Mouse (Mus musculus): ENCODE measurements around the gene Rdh7.
"Not testable (repeated sequence)": the region's sequence is repeated elsewhere in the genome, so short reads cannot be mapped to it uniquely, and the experiment has no call there.

Rdh7 gene

DNA sequence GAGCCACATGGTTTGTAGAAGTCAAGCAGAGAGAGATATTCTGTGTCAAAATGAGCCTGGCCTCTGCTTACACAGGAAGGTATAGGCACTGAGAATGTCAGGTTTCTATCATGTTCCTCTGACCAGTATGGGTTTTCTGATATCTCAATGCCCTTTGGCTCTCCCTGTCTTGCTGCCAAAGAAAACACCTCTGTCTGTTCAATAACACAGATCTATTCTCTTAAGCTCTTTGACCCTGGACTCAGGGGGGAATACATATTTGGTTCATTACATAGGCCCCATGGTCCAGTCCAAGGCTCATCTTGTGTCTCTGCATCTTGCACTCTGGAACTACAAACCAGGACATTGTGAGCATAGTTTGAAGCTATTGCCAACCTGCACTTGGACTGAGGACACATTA, at the start of gene Rdh7:
Gene Rdh7, minus strand, starts transcription at position 213 of the 400 bp plus-strand sequence.
- DNase-seq: no peak

DNA sequence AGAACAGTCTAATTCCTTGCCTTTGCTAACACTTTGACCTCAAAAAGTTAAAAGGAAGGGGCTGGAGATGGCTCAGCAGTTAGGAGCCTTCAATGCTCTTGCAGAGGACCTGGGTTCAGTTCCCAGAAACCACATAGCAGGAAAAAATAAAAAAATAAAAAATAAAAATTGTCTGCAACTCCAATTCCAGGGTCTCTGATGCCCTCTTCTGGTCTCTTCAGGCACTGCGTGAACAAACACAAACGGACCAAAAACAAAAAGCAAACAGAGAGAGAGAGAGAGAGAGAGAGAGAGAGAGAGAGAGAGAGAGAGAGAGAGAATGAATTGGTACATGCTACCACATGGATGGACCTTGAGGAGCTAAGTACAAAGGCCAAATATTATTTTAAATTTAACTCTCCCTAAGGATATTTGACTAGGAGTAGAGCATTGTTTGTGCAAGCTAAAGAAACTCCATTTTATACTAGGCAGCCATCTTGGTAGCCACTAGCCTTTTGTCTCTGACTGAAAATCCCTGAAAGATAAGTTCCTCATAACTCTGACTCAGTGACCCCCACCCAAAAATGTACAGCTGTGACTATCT, 48.9 kb upstream of the Rdh7 start:
- peak; percentile 53 for DNase-seq

DNA sequence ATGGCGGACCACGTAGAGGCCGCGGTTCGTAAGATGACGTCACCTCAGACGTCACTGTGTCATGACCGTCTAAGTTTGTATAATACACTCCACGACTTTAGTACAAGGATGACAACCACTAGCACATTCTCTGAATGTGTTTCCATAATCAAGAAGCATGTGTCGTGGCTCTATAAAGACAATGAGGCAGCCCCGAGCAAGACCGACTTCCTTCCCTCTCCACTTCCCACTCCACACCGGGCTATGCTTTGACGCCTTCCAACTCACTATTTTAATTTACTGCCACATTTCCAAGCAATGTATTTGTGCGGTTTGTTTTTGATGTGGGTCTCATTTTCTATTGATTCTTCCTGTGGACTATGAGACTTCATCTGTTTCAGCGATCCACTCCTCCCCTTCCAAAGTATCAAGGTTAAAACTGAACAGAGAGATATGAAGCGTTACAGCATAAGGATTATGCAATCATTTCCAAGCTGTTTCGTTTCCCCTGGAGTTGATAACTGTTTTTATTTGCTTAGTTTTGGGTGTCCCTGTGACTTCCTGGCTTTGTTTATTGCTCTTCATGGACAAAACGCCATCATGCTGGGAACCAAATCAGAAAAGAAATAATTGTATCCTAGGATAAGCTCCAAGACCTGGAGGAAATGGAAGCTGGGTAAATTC, 48.3 kb upstream of the Rdh7 start:
- DNase-seq: no peak

DNA sequence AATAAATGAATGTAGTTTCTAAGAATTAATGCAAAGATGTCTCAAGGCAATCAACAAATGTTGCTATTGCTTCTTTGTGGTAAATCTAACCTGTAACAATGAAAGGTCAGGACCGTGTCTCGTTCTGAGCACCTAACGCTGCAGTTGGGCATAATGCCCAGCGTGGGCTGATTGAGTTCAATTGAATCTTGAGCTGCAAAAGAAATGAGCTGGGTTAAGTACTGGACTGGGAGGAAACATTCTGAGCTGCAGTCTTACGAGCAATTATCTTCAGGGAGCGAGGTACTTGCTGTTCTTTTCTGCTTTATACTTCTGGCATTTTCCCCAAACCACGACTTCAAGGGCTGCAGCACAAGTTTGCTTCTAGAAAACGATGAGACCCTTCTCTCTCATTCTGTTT, 47.7 kb upstream of the Rdh7 start:
- DNase-seq: no peak

DNA sequence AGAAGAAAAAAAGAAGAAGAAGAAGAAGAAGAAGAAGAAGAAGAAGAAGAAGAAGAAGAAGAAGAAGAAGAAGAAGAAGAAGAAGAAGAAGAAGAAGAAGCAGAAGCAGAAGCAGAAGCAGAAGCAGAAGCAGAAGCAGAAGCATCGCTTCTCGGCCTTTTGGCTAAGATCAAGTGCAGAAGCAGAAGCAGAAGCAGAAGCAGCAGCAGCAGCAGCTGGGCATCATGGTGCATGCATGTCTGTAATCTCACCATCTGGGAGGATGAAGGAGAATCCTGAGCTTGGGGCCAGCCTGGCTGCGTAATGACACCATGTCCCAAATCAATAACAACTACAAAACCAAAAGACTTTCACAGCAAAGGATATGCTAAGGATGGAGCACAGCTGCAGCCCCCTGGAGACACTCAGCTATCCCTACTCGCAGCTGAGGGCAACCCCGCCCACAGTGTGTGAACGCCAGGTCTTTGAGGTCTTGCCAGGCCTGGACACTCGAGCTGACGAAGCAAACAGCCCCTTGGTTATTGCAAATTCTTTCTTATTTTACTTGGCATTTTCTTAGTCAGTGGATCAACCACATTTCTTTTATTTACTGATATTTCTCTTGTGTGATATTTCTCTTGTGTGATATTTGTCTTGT, 43.8 kb upstream of the Rdh7 start:
- DNase-seq: no peak

DNA sequence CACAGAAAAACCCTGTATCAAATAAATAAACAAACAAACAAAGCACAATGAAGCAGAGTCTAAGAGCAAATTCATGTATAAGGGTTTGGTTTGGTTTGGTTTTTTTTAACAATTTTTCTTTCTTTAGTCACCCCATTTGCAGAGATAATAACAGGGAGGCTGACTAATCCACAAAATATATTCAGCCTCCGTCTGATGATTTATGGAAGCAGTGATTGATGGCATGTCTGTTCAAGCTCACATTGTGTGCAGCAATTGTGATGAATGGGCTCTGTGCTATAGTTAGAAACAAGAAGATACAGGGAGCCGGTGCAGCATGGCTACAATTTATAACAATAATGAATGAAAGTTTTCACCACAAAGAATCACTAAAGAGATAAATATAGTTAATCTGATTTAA, 39.1 kb upstream of the Rdh7 start:
- no peak for DNase-seq

DNA sequence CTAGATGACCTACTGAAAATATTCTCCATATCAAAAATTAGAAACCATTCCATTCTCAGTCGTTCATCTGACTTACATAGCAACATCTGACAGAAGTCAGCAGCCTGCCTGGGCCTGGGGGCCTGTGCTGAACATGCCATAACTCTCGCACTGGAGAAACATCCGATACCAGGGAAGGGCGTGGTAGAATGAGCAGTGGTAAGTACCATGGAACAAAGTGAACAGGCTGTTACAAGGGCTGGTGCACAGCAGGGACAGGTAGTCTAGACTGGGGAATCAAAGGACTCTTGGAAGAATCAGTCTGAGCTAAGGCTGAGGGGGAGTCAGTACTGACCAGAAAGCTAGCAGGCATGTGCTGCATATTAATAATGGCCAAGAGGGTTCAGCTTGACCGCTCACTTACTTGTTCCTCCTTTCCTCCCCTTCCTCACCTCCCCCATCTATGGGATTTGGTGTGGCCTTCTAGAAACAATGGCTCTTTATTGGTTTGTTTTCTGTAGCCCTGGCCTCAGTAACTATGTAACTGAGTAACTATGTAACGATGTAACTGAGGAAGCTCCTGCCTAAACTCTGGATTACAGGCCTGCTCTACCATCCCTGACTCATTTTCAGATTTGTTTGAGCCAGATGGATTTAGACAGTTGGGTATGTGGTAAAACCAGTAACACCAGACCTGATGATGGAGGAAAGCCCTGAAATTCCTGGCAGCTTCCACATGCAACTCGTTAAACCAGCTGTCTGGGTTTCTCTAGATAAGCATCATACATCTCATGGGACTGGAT, 36.2 kb upstream of the Rdh7 start:
- no peak for DNase-seq

DNA sequence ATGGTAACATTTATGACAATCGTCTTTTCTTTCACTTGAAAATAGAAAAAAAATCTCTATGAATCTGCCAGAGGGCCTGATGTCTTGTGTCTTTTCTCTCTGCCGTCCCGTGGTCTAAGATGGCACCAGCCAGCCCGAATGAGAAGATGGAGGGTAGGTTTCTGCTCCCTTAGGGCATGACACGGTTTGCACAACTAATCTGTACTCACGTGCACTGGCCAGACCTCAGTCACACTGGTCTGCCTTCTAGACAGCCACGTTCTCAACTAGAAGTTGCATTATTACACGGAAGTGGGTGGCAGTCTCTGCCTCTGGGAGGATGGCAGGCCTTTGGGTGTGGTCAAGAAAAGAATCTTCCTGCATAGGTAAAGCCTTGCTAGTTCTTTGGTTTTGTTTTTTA, 34.4 kb upstream of the Rdh7 start:
- no peak for DNase-seq

DNA sequence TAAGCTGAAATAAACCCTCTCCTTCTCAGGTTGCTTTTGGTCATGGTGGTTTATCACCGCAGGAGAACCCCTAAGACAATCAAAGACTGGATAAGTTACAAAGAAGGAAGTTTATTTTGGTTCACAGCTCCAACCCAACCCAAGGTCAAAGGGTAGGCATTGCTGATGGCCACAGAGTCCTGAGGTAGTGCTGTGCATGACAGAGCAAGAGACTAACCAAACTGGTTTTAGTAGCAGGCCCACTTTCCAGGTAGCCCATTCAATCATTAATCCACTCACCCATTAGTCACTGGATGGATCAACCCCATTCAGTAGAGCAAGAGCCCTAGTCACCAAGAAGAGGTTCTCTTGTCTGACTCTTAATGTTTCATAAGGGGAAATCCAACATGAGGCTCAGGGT, 33.6 kb upstream of the Rdh7 start:
- no peak for DNase-seq

DNA sequence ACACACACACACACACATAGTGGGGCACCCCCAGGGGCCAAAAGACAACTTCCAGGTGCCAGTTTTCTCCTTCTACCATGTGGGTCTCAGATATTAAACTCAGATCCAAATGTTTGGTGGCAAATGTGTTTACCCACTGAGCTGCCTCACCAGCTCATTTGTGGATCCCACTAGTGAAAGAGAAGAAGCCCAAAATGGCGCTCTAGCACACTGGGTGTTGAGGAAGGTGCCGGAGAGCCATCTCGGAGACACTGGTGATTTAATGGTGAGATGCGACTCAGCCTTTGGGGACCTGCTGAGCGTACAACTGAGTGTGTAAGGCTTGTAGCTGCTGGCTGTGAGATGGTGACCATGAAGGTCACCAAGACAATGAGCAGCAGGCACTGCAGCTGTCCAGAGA, 29.0 kb upstream of the Rdh7 start:
- DNase-seq: no peak

DNA sequence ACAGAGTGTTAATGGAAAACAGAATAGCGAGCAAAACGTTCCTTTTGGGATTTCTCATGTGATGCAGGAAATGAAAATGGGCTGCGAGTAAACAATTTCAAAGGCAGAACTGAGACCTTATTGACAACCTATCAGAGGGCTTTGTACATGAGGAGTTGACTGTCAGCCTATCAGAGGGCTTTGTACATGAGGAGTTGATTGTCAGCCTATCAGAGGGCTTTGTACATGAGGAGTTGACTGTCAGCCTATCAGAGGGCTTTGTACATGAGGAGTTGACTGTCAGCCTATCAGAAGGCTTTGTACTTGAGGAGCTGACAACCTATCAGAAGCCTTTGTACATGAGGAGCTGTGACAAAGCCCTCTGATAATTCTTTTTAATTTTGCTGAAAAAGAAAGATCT, 28.6 kb upstream of the Rdh7 start:
- DNase-seq: not testable (repeated sequence)

DNA sequence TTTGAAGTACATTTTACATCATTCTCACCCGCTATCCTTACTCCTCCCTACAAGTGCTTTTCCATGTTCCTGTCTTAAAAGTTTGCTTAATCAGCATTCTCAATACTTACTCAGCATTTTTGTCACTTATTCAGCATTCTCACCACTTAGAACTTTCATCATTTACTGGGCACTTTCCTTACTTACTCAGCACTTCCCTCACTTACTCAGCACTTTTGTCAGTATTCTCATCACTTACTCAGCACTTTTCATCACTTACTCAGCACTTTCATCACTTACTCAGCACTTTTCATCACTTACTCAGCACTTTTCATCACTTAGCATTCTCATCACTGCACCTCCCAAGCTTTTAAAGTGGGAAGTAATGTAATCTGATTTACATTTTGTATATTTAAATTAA, 27.0 kb upstream of the Rdh7 start:
- no peak for DNase-seq

DNA sequence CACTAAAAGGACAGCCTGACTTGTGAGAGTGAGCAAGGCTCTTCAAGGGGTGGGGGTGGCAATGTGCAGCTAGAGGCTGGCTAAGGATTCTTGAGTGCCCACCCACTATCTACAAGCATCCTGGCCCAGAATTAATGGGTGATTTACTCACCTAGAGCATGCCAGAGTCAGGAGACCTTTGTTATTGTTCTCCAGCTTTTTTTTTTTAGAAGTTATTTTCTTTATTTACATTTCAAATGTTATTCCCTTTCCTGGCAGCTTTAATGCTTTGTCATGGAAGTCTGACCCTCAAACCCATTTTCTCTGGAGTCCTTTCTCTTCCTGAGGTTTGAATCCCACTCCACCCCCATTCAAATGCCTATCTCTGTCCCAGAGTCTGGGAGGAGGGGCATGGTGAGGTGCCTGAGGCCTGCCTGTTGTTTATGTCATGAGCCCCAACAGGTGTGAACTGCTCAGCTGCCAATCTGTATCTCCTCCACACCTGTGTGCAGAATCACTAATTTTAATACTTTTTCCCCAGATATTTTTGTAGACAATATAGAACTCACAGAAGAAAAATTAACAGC, 18.9 kb upstream of the Rdh7 start:
- DNase-seq: no peak

DNA sequence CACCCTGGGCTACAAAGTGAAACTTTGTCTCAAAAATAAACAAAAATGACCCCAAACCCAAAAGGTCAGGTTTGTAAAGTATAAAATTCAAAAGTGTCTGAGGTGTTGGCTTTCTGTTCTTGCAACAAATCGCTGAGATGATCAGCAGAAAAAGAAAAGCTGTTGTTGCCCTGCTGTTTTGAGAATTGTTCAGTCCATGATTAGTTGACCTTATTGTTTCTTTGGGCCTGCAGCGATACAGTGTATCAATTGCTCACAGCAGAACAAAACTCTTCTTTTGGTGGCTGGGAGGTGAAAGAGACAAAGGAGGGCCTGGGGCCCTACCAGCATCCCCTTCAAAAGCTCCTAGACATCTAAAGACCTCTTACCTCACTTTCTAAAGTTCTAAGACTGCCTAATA, 17.5 kb upstream of the Rdh7 start:
- DNase-seq: no peak

DNA sequence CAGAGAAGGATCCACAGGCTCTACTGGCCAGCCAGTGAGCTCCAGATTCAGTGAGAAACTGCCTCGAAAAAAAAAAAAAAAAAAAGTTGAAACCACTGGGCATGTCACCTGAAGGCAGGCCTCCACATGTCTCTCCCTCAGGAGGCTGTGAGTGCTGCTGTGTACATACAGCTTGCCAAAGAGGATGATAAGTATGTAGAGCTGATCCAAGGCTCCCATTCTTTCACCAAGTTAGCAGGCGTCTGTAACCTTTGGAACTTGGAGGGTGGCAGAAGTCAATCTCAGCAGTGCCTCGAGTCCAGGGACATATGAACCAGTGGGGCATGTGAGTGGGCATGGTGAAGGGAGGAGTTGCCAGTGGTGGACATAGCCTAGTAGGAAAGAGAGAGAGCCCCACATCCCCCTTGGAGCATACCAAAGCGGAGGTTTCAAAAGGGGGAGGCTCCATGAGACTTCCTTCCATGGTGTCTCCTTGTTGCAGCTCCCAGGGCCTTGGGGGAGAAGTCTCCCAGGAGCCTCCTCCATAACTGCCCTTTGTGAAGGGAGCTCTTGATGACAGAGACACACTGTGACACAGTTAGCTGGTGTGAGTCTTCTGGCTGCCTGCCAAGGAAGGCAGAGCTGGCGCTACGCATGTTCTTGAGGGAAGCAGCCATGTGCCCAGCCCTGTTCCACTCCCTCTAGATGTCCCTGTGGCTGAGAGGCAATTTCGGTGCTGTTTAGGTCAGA, 16.3 kb upstream of the Rdh7 start:
- DNase-seq: no peak

DNA sequence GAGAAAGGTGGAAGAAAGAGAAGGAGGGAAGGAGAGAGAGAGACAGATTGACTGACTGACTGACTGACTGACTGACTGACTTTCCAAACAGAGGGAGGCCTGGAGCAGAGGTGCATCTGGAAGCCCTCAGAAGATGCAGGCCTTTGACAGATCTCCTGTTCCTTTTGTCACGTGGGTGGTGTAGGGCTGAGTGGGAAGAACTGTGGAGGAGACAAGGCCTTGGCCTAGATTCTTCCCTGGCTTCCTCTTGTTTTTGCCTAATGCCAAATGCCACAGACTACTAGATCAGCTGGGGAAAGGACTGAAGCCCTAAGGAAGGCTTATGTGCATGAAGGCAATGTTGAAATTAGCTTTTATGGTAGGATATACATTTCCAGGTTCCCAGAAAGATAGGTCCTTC, 14.5 kb upstream of the Rdh7 start:
- no peak for DNase-seq

DNA sequence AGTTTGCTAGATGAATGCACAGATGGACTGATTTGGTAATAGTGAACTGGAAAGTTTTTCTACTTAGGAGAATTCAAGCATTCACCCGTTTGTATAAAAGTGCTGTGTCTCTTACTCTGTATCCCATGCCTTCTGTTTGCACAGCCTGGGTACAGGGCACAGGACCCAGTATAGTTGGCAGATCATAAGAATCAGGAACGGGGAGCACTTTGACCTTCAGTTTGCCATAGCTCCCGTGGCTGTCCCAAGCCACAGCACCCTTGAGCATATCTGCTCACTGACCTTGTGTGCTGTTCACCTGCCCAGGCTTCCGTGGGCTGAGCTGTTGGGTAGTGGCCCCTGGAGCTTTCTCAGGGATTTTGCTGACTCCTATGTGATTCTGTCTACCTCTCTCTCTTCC, 13.1 kb upstream of the Rdh7 start:
- DNase-seq: no peak

DNA sequence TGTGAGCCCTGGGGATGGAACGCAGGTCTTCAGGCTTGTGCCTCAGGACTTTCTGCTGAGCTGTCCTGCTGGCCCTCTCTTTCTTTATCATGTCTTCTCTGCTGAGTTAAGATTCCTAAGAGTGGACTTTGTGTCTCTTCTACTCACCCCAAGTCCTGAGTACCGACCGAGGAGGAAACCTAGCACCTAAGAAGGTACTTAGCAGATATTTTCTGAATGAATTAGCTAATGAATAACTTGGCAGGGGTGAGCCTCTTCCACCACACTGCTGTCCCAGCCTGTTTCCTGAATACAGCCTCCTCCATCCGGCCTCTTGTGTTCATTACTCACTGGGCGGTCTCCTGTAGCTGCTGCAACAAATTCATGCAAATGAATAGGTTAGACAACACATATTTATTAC, 11.2 kb upstream of the Rdh7 start:
- no peak for DNase-seq

DNA sequence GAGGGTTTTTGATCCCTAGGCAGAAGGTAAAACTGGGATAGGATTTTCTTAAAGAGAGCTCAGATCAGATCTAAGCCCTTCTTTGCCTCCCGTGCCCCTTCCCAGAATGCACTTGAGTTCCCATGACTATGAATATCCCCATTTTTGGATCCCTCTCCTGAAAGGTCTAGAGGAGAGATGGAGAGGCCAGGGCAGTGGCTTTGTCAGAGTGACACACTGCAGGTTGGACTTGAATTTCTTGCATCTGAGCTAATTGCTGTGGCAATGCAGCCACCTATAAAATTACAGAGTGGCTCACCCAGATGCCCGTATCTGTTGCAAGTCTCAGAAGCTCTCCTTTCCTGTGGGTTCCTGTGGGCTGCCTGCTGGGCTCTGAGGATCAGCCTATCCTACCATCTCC, 9.6 kb upstream of the Rdh7 start, which contains the start of gene Sdr9c7:
Gene Sdr9c7, plus strand, starts transcription at position 301 of the 400 bp plus-strand sequence.
- no peak for DNase-seq

DNA sequence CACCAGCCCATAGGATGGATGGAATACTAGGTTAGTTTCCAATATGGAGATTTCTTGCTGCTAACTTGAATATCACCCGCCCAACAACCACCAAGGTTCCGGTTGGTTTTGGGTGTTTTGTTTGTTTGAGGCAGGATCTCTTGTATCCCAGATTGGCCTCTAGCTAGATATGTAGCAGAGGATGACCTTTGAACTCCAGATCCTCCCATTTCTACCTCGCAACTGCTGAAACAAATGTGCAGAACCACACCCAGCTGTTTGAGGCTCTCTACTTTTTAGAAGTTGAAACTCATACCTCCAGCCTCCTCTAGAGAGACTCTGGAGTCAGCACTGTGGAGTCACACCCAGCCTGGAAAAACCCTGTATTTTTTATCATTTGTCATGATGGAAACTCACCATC, 8.9 kb upstream of the Rdh7 start:
- DNase-seq: no peak

DNA sequence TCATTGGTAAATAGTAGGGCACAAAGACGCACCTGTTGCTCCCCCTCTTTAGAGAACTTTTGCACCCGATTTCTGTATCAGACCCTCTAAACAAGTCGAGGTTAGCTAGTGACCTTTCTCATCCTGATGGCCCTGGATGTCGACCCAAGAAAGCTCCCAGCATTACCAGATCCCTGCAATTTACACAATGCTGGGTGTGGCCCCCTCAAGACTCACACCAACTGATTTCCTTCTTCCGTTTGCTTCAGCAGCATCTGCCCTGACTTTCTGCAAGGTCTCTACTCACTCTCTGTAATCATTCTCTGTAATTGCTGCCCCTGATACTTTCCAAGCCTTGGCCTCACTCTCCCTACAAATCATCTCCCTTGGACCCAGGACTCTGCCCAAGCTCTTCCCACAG, 8.1 kb upstream of the Rdh7 start:
- no peak for DNase-seq

DNA sequence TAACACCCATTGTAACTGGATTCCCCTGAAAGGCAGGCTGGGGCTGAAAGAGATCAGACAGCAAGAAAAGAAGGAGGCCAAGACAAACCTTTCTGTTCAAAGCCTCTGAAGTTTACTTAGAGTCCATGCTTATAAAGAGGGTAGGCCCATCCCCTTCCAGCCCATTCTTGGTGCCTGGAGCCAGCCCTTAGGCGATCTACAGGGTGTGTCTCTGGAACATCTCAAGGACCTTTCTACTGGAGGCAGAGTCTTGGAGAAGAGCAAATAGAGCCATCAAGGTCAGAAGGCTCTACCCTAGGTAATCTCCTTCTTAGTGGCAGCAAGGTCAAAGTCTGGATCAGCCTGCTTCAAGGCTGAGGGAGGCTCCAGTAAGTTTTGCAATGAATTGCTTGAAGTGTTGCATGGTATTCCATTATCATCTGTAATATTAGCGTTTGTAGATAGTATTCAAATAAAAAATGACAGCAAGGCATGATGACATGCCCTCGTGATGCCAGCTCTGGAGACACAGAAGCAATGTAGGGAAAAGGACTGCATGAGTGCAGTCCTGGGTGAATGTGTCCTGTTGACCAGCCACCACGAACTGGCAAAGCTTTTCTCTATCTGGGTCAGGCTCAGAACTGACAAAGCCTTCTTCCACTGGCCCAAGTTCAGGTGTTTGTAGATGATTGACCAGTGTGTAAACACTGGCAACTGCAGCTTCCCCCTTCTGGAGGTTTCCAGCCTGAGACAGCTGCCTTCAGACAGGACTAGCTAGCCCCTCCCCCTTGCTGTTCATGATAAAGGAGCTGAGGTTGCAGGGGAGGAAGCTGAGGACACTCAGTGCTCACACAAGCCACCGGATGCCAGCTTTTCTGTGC, 4.8 kb upstream of the Rdh7 start:
- not testable (repeated sequence) for DNase-seq

Data from cerebellum, adult 9-11 months (tissue).